Mouse (Mus musculus): ENCODE results near the gene Tomm7.

DNA sequence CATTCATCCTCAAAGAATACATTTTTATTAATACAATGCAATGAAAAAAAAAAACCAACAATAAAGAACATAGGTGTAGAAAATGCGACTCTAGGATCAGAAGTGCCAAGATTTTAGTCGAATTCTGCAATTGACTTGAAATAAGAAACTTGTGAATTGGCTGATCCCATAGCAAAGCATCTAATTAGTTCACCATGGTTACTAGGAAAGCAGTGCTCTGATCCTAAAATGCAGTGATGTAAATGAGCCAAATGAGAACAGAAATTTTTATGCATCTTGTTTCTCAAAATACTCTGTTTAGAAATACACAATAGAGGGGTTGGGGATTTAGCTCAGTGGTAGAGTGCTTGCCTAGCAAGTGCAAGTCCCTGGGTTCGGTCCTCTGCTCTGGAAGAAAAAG is 1.2 kb upstream of the Tomm7 start:
- TF ChIP-seq CTCF (IDR thresholded peaks at IDR 0.05; ENCODE audit: control insufficient read depth, insufficient read depth, low read length) (no peak), POLR2A (IDR thresholded peaks at IDR 0.05; ENCODE audit: borderline replicate concordance, control insufficient read depth, low read depth, low read length) (no peak)
